Mouse (Mus musculus): Measurements from ENCODE around the gene Lrr1. TPM values are rescaled to one million over a fixed set of nuclear protein-coding genes. Genes with fewer than 3 reads are reported as not detected.

The Lrr1 gene
- polyA plus RNA-seq, 1 experiment from 2014 or later: 16.5 TPM

DNA sequence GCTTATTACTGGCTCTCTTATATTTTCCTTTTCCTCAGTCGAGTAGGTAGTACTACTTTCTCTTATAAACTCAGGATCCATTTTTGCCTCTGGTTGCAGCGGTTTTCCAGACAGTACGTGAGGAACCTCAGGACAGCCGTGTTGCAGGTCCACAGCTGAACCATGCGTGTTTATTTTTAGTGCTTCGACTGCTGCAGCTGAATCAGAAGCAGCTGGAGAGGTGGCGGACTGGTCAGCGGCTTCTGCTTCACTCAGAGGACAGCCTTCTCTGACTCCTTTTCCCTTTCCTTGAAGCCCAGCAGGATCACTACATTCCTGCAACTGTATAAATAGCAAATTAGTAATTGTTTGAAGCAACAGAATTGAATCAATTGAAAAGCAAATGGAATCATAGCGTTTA, 21.5 kb downstream of the Lrr1 start:
- H3K4me3 ChIP-seq (replicated peaks; ENCODE audit: low read length): no peak overlapping the region
- H3K27me3 ChIP-seq (ENCODE audit: control insufficient read depth, insufficient read depth, low read length): no peaks in the 10 kb centered on the region
- no peak overlapping the region for H3K9ac ChIP-seq (ENCODE audit: low read length)
- no peak overlapping the region for H3K4me2 ChIP-seq (ENCODE audit: low read depth, low read length)
- H3K4me1 ChIP-seq (ENCODE audit: control insufficient read depth, insufficient read depth, low read length): peaks cover 15% of the 10 kb centered on the region
- no peaks in the 10 kb centered on the region for H3K9me3 ChIP-seq (replicated peaks; ENCODE audit: control insufficient read depth, low read length)
- H3K27ac ChIP-seq (ENCODE audit: low read length): no peak overlapping the region
- 86% methylated on average over 9 of the region's 9 CpGs for WGBS
- ATAC-seq (ENCODE audit: insufficient read depth, low FRiP score): no peak
- peaks cover 14% of the 10 kb centered on the region for H3K36me3 ChIP-seq (ENCODE audit: control insufficient read depth, insufficient read depth, low read length)

DNA sequence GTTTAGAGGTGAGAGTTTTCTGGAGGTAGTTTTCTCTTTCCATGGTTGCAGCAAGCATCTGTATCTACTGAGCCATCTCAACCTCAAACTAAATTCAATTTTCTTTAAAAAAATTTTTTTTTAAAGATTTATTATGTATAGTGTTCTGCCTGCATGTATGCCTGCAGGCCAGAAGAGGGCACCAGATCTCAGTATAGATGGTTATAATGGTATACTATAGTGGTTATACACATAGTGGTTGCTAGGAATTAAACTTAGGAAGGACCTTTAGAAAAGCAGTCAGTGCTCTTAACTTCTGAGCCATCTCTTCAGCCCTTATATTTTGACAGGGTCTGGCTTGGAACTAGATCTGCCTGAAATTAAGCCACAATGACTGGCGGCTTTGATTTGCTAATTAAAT, 21.9 kb downstream of the Lrr1 start:
- WGBS: 98% methylated on average over 1 of the region's 1 CpGs
- Histone ChIP-seq H3K4me2 (ENCODE audit: low read depth, low read length) (no peak overlapping the region), H3K36me3 (ENCODE audit: control insufficient read depth, insufficient read depth, low read length) (peaks cover 14% of the 10 kb centered on the region), H3K9me3 (replicated peaks; ENCODE audit: control insufficient read depth, low read length) (no peaks in the 10 kb centered on the region), H3K4me1 (ENCODE audit: control insufficient read depth, insufficient read depth, low read length) (peaks cover 11% of the 10 kb centered on the region), H3K9ac (ENCODE audit: low read length) (no peak overlapping the region), H3K27ac (ENCODE audit: low read length) (no peak overlapping the region), H3K27me3 (ENCODE audit: control insufficient read depth, insufficient read depth, low read length) (no peaks in the 10 kb centered on the region), H3K4me3 (replicated peaks; ENCODE audit: low read length) (no peak overlapping the region)
- no peak; the same call in 1 of the 2 replicates for ATAC-seq (ENCODE audit: insufficient read depth, low FRiP score)

DNA sequence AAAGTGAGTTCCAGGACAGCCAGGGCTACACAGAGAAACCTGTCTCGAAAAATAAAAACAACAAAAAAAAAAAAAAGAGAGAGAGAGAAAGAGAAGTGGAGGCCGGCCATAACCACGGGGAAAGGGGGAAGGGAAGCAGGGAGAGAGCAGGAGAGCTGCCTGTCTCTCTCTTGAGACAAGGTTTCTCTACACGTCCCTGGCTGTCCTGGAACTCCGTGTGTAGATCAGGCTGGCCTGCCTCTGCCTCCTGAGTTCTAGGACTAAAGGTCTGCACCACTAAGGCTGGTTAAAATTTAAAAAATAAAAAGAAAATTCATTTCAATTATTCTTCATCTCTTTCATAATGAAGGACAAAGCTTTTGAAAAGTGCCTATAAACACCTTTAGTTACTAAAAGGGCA, 22.8 kb downstream of the Lrr1 start:
- Histone ChIP-seq H3K4me1 (ENCODE audit: control insufficient read depth, insufficient read depth, low read length) (peaks cover 12% of the 10 kb centered on the region), H3K9ac (ENCODE audit: low read length) (no peak overlapping the region), H3K4me3 (replicated peaks; ENCODE audit: low read length) (no peak overlapping the region), H3K36me3 (ENCODE audit: control insufficient read depth, insufficient read depth, low read length) (peaks cover 14% of the 10 kb centered on the region), H3K27me3 (ENCODE audit: control insufficient read depth, insufficient read depth, low read length) (no peaks in the 10 kb centered on the region), H3K27ac (ENCODE audit: low read length) (no peak overlapping the region), H3K4me2 (ENCODE audit: low read depth, low read length) (no peak overlapping the region), H3K9me3 (replicated peaks; ENCODE audit: control insufficient read depth, low read length) (no peaks in the 10 kb centered on the region)
- WGBS: 92% methylated on average over 5 of the region's 5 CpGs
- ATAC-seq (ENCODE audit: insufficient read depth, low FRiP score): no peak

DNA sequence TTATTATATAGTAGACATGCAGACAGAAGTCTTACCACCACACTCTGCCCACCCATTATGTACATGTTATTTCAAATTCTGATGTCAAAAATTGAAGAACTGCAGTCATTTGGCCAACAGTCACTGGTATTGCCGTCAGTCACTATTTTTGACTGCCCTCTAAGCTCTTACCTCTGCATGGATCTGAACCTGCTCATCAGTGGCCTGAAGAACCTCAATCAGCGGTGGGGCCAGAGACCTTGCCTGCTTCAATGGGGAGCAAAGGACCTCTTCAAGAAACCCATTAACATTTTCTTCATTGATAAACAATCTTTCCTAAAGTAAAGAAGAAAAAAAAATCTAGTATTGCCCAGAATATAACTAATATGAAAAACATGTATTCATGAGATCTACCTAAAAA, 24.0 kb downstream of the Lrr1 start:
- Histone ChIP-seq H3K4me2 (ENCODE audit: low read depth, low read length) (no peak overlapping the region), H3K27ac (ENCODE audit: low read length) (no peak overlapping the region), H3K9ac (ENCODE audit: low read length) (no peak overlapping the region), H3K27me3 (ENCODE audit: control insufficient read depth, insufficient read depth, low read length) (no peaks in the 10 kb centered on the region), H3K4me1 (ENCODE audit: control insufficient read depth, insufficient read depth, low read length) (peaks cover 4% of the 10 kb centered on the region; the same call in 1 of the 2 replicates), H3K36me3 (ENCODE audit: control insufficient read depth, insufficient read depth, low read length) (peaks cover 14% of the 10 kb centered on the region), H3K4me3 (replicated peaks; ENCODE audit: low read length) (no peak overlapping the region), H3K9me3 (replicated peaks; ENCODE audit: control insufficient read depth, low read length) (no peaks in the 10 kb centered on the region)
- ATAC-seq (ENCODE audit: insufficient read depth, low FRiP score): no peak
- 93% methylated on average over 2 of the region's 2 CpGs for WGBS

DNA sequence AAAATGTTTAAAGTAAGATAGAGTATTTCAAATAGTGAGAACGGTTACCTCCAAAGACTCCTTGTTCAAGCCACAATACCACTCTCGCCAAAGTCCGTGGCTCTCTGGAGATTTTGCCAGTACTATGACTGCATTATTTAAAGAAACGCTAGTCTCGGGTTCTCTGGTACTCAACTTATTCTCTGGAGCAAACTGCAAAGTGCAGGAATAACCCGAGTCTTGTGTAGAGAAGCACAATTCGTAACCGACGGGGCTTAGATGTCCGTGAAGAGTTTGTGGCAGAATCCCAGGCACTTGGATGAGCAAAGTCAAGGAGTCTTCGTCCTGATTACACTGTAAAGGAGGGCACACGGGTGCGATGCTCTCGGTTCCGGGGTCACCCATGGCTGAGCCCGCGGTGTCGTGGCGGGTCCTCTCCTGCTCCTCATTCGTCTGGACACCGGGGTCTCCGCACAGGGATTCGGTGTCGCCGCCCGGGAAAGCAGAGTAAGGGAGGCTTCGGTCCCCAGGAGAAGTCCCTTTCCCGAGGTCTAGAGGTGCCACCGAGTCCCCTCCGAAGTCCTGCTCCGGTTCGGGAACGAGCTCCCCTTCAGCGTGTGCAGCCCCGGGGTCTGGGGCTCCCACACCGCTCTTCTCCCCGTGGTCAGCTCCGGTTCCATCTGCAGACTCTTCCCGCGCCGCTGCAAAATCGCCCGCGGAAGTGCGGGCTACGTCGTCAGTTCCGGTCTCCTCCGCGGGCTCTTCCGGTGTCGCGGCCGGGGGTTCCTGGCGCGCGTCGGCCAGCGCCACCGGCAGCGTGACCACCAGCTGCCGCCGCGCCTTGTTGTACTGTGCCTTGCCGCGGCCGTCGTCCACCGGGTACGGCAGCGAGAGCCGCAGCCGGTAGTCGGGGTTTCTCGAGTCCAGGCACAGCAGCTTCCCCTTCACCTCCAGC, 28.1 kb downstream of the Lrr1 start, which contains the start of gene Gm49383:
Gm49383 (minus strand) TSS at position 661 of the 934 bp plus-strand sequence.
- WGBS: under 1% methylated on average over 75 of the region's 75 CpGs
- ATAC-seq (ENCODE audit: insufficient read depth, low FRiP score): peak; percentile 81
- Histone ChIP-seq H3K9me3 (replicated peaks; ENCODE audit: control insufficient read depth, low read length) (no peaks in the 10 kb centered on the region), H3K27me3 (ENCODE audit: control insufficient read depth, insufficient read depth, low read length) (no peaks in the 10 kb centered on the region), H3K4me3 (replicated peaks; ENCODE audit: low read length) (peak within 1 kb of the TSS; percentile 99), H3K4me1 (ENCODE audit: control insufficient read depth, insufficient read depth, low read length) (peaks cover 19% of the 10 kb centered on the region), H3K36me3 (ENCODE audit: control insufficient read depth, insufficient read depth, low read length) (0 out of 2 replicates have a peak, but pooled peaks cover 3% of the 10 kb centered on the region), H3K4me2 (ENCODE audit: low read depth, low read length) (peak within 1 kb of the TSS; percentile 97), H3K27ac (ENCODE audit: low read length) (peak within 1 kb of the TSS; percentile 89), H3K9ac (ENCODE audit: low read length) (peak within 1 kb of the TSS; percentile 94)

DNA sequence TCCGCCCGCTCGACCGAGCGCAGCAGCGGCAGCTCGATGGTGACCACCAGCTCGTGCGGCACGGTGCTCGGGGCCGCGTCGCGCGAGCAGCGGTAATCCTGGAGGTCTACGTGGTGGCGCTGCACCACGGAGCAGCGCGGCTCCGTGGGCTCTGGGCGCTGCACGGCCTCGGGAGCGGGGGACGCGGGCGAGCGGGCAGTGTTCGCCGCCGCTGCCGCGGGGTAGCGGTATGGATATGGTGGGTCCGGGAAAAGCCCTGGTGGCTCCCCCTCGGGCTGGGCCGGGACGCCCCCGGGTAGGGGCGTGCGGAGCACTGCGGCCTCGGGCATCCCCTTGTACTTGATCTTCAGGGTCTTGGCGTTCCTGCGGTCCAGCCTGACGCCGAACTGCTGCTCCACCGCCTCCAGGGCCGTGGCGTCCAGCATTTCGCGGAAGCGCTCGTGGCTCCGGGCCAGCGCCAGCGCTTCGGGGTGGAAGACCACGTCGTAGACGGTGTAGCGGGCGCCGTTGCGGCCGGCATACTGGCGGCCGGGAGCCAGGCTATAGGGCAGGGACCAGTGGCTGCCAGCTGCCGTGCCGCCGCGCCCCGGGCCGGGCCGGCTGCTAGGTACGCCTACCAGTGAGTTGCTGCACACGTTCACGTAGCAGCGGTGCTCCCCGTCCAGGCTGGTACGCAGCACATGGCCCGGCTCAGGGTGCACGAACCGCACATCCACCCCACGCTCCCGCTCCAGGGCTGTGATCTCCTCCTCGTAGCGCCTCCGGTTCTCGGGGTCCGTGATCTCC, 29.0 kb downstream of the Lrr1 start:
- Histone ChIP-seq H3K4me1 (ENCODE audit: control insufficient read depth, insufficient read depth, low read length) (peaks cover 19% of the 10 kb centered on the region), H3K36me3 (ENCODE audit: control insufficient read depth, insufficient read depth, low read length) (no peaks in the 10 kb centered on the region), H3K9ac (ENCODE audit: low read length) (peak overlapping the region; percentile 94), H3K27ac (ENCODE audit: low read length) (peak overlapping the region; percentile 89), H3K27me3 (ENCODE audit: control insufficient read depth, insufficient read depth, low read length) (no peaks in the 10 kb centered on the region), H3K9me3 (replicated peaks; ENCODE audit: control insufficient read depth, low read length) (no peaks in the 10 kb centered on the region), H3K4me2 (ENCODE audit: low read depth, low read length) (peak overlapping the region; percentile 97), H3K4me3 (replicated peaks; ENCODE audit: low read length) (peak overlapping the region; percentile 99)
- ATAC-seq (ENCODE audit: insufficient read depth, low FRiP score): peak; percentile 73
- under 1% methylated on average over 94 of the region's 94 CpGs for WGBS

DNA sequence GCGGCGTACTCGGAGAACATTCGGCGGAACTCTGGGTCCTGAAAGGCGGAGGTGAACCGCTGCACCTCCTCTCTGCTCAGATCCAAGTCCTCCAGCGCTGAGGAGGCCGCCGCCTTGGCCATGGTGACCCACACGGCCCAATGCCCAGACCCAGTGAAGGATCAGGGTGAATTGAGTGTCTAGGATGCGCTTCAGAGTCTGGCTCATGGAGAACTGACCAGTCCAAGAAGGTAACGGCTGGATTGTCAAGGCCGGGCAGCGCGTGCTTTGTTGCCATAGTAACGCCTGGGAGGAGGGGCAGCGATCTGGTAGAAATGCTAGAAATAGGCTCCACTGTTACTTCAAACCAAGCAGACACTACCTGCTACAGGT, 29.5 kb downstream of the Lrr1 start, which contains the start of gene Dnaaf2:
Dnaaf2 (minus strand) TSS at position 266 of the 372 bp plus-strand sequence.
- ATAC-seq (ENCODE audit: insufficient read depth, low FRiP score): peak; percentile 19; the same call in 1 of the 2 replicates
- peak within 1 kb of the TSS; percentile 97 for H3K4me2 ChIP-seq (ENCODE audit: low read depth, low read length)
- H3K36me3 ChIP-seq (ENCODE audit: control insufficient read depth, insufficient read depth, low read length): no peaks in the 10 kb centered on the region
- H3K4me1 ChIP-seq (ENCODE audit: control insufficient read depth, insufficient read depth, low read length): peaks cover 19% of the 10 kb centered on the region
- WGBS: 1% methylated on average over 18 of the region's 18 CpGs
- H3K27ac ChIP-seq (ENCODE audit: low read length): peak within 1 kb of the TSS; percentile 89
- peak within 1 kb of the TSS; percentile 94 for H3K9ac ChIP-seq (ENCODE audit: low read length)
- H3K27me3 ChIP-seq (ENCODE audit: control insufficient read depth, insufficient read depth, low read length): no peaks in the 10 kb centered on the region
- peak within 1 kb of the TSS; percentile 99 for H3K4me3 ChIP-seq (replicated peaks; ENCODE audit: low read length)
- H3K9me3 ChIP-seq (replicated peaks; ENCODE audit: control insufficient read depth, low read length): no peaks in the 10 kb centered on the region

DNA sequence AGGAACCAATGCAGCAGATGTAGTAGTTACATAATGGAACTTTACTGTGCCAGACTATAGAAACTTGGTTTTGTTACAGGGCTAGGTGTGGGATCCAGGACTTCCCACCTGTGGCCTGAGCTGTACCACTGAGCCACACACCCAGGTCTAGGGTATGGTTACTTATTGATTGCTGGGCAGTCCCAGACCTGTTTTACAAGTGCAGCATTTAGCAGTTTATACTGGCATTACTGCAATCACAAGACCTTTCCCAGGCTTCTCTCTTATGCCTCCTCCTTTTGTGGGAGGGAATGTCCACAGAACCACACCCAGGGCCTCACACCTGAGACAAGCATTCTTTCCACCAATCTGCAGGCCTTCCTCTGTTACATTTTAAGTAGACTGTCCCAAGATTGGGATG, 30.4 kb downstream of the Lrr1 start:
- no peak overlapping the region; the same call in 1 of the 2 replicates for H3K27ac ChIP-seq (ENCODE audit: low read length)
- H3K4me2 ChIP-seq (ENCODE audit: low read depth, low read length): peak overlapping the region; percentile 97; the same call in 1 of the 2 replicates
- no peaks in the 10 kb centered on the region for H3K36me3 ChIP-seq (ENCODE audit: control insufficient read depth, insufficient read depth, low read length)
- peaks cover 19% of the 10 kb centered on the region for H3K4me1 ChIP-seq (ENCODE audit: control insufficient read depth, insufficient read depth, low read length)
- no peaks in the 10 kb centered on the region for H3K27me3 ChIP-seq (ENCODE audit: control insufficient read depth, insufficient read depth, low read length)
- no peak overlapping the region for H3K9ac ChIP-seq (ENCODE audit: low read length)
- no peak overlapping the region for H3K4me3 ChIP-seq (replicated peaks; ENCODE audit: low read length)
- H3K9me3 ChIP-seq (replicated peaks; ENCODE audit: control insufficient read depth, low read length): no peaks in the 10 kb centered on the region
- peak; percentile 47; the same call in 1 of the 2 replicates for ATAC-seq (ENCODE audit: insufficient read depth, low FRiP score)

Measured in stomach, embryonic 16.5 days (tissue).